Mouse (Mus musculus): ENCODE data around the gene Gm17535.
"Not testable (repeated sequence)": the region's sequence is repeated elsewhere in the genome, so short reads cannot be mapped to it uniquely, and the experiment has no call there.

- not testable (repeated sequence) for TF ChIP-seq CTCF (IDR thresholded peaks at IDR 0.05; ENCODE audit: low read depth, low read length); POLR2A (IDR thresholded peaks at IDR 0.05; ENCODE audit: extremely low read depth, insufficient read depth, low read length)
Observed at GRCm38 (mm10) chr9:3018944-3019343, 15.5 kb upstream of the Gm17535 start.

All from liver, adult 2 months (tissue).